In the genomic region with DNA sequence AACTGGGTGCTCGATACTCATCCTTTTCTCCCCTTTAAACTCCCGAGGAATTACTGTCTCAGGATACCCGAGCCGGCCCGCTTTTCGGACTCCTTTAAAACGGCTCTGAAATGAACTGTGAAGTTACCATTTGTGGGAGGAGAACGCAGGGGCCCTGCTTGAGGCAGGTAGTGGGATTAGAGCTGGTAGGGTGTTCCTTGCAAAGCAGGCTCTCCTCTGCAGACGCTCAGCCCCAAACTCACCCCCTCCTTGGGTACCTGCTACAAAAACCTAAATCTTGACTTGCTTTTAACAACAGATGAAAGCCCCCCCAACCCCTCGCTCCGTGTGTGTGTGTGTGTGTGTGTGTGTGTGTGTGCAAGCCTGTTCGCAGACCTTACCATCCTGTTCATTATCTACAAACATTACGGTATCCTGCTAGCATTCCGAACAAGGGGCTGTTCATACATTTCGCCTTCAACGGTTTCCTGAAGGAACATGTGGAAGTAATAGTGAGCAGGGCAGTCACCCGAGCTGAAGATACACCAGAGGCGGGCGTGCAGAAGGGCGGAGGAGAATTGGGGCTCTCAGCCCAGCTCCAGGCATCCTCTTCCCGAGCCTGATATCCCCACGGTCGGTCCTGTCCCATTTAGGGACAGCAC, we compare ENCODE assay signal across 8 mouse cellular contexts. TPM values are rescaled to one million over a fixed set of nuclear protein-coding genes. Genes with fewer than 3 reads are reported as not detected.
A peak's percentile ranks its signal among the peaks of the same experiment; 100 is the strongest.
DNase-seq lines count a peak whose midpoint lies in the region; ATAC-seq and TF ChIP-seq lines count a peak whose summit lies in the region.

No protein-coding gene starts in this region.

- H3K9ac ChIP-seq in heart, postnatal 0 days (replicated peaks; ENCODE audit: low read depth, low read length), result no peak overlapping the region
- H3K9ac ChIP-seq in midbrain, embryonic 13.5 days (replicated peaks), result no peak overlapping the region

- intact Hi-C loops in heart, postnatal 25 days (cut with DNase I), result loop anchor here (10.0 kb wide), 3 partner anchors 446 to 1086 kb away; a partner anchor contains a TSS

- peak; percentile 77 for DNase-seq in heart, embryonic 10.5 days (ENCODE audit: low spot score)
- no peak for DNase-seq in heart, postnatal 25 days (ENCODE audit: low spot score)
- DNase-seq in embryo, embryonic 11.5 days (ENCODE audit: low read depth, low spot score), result peak; percentile 62
- no peak for DNase-seq in heart, postnatal 0 days (ENCODE audit: low spot score)
- DNase-seq in adipocyte (ENCODE audit: low spot score), result no peak
- no peak for DNase-seq in adrenal gland, adult 2 months

- no peak for TF ChIP-seq CTCF in heart, postnatal 0 days (IDR thresholded peaks at IDR 0.05; ENCODE audit: low read depth)

- H3K36me3 ChIP-seq in heart, embryonic 10.5 days, result no peaks in the 10 kb centered on the region
- no peaks in the 10 kb centered on the region for H3K36me3 ChIP-seq in heart, postnatal 0 days (replicated peaks; ENCODE audit: control insufficient read depth, insufficient read depth, low read length)
- no peaks in the 10 kb centered on the region for H3K36me3 ChIP-seq in midbrain, embryonic 13.5 days

- H3K4me1 ChIP-seq in heart, embryonic 10.5 days, result peaks cover 62% of the 10 kb centered on the region
- H3K4me1 ChIP-seq in heart, postnatal 0 days (ENCODE audit: control insufficient read depth, insufficient read depth), result peaks cover 5% of the 10 kb centered on the region
- H3K4me1 ChIP-seq in midbrain, embryonic 13.5 days (replicated peaks), result peaks cover 53% of the 10 kb centered on the region

- peaks cover 97% of the 10 kb centered on the region for H3K27me3 ChIP-seq in heart, embryonic 10.5 days (ENCODE audit: insufficient read depth, poor library complexity, severe bottlenecking)
- peaks cover 96% of the 10 kb centered on the region for H3K27me3 ChIP-seq in heart, postnatal 0 days (ENCODE audit: control insufficient read depth, insufficient read depth, low read length)
- peaks cover 98% of the 10 kb centered on the region for H3K27me3 ChIP-seq in midbrain, embryonic 13.5 days

- H3K4me3 ChIP-seq in heart, embryonic 10.5 days, result peak overlapping the region; percentile 72
- H3K4me3 ChIP-seq in heart, postnatal 0 days (ENCODE audit: low read depth, low read length), result peak overlapping the region; percentile 48
- H3K4me3 ChIP-seq in midbrain, embryonic 13.5 days (replicated peaks), result 0 out of 2 replicates have a peak overlapping the region, but pooled peaks have one; percentile 15

- H3K4me2 ChIP-seq in heart, postnatal 0 days (ENCODE audit: low read depth, low read length), result peak overlapping the region; percentile 48
- H3K4me2 ChIP-seq in midbrain, embryonic 13.5 days (replicated peaks), result peak overlapping the region; percentile 35

- ATAC-seq in heart, postnatal 0 days (ENCODE audit: insufficient read depth, low read depth), result no peak
- no peak for ATAC-seq in midbrain, embryonic 13.5 days
- no peak for ATAC-seq in erythroid progenitor cell, adult 5-6 weeks (replicated peaks; ENCODE audit: low FRiP score, poor library complexity, severe bottlenecking)

- no peaks in the 10 kb centered on the region for H3K9me3 ChIP-seq in heart, embryonic 10.5 days
- no peaks in the 10 kb centered on the region for H3K9me3 ChIP-seq in heart, postnatal 0 days (replicated peaks; ENCODE audit: control insufficient read depth, low read length)
- H3K9me3 ChIP-seq in midbrain, embryonic 13.5 days, result no peaks in the 10 kb centered on the region

- TF ChIP-seq EP300 in heart, postnatal 0 days (IDR thresholded peaks at IDR 0.05; ENCODE audit: low read depth), result no peak

- WGBS in heart, embryonic 10.5 days, result 1% methylated on average over 23 of the region's 23 CpGs
- 3% methylated on average over 23 of the region's 23 CpGs for WGBS in heart, postnatal 0 days
- under 1% methylated on average over 23 of the region's 23 CpGs for WGBS in midbrain, embryonic 13.5 days

- H3K27ac ChIP-seq in heart, embryonic 10.5 days, result peak overlapping the region; percentile 79
- peak overlapping the region; percentile 28; the same call in 1 of the 2 replicates for H3K27ac ChIP-seq in heart, postnatal 0 days (ENCODE audit: low read depth)
- H3K27ac ChIP-seq in midbrain, embryonic 13.5 days, result no peak overlapping the region

RNA-seq across cellular contexts. Expression of a gene that starts 1.6 kb away (rescaled TPM):
- polyA plus RNA-seq in heart, embryonic 10.5 days (2016; fragmentation: Nextera tagmentation; extraction: Ambion mirVana), result 23.8 and 37.4 TPM in 2 replicates
- total RNA-seq in heart, postnatal 25 days (2021), result 10 to 100 TPM; 31.8 to 32.3 TPM
- 25.3 and 27.4 TPM in 2 replicates for total RNA-seq in heart, postnatal 0 days (2014; rRNA removed; ENCODE audit: low replicate concordance)
- polyA plus RNA-seq in heart, postnatal 0 days (2015; fragmentation: Nextera tagmentation; extraction: Ambion mirVana), result 5.3 and 6.1 TPM in 2 replicates
- 4.2 and 5.2 TPM in 2 replicates for polyA plus RNA-seq in midbrain, embryonic 13.5 days (2015; fragmentation: Nextera tagmentation; extraction: Ambion mirVana)
- total RNA-seq in erythroid progenitor cell, adult 5-6 weeks (2015; ENCODE audit: low replicate concordance), result 0.42 TPM in 1 of 2 replicates, not detected in the other
- total RNA-seq in erythroid progenitor cell, adult 5-6 weeks (2017; ENCODE audit: low replicate concordance), result 0.26 TPM in 1 of 2 replicates, not detected in the other
- total RNA-seq in adrenal gland, adult 2 months (2021), result 10 to 100 TPM; 30.2 to 41.5 TPM
- polyA plus RNA-seq in adrenal gland, adult 2 months (2012; rRNA removed), result 4.5 and 5.0 TPM in 2 replicates

Comparison
In these comparisons a context has a peak if more than half of its experiments do, and no peak if none do; other contexts are left out.
1. DNase-seq: peak in heart, embryonic 10.5 days (single experiment) and embryo, embryonic 11.5 days (single experiment); none in heart, postnatal 25 days (single experiment), heart, postnatal 0 days (single experiment), adipocyte (single experiment) and adrenal gland, adult 2 months (single experiment).
2. H3K4me3 ChIP-seq: peak in every context shown above with its lines; median percentile 72 in heart, embryonic 10.5 days; 48 in heart, postnatal 0 days; 15 in midbrain, embryonic 13.5 days.
3. RNA of a gene that starts 1.6 kb away (total RNA-seq): 30.2 to 41.5 TPM in adrenal gland, adult 2 months, 31.8 to 32.3 TPM in heart, postnatal 25 days and 25.3 to 27.4 TPM in heart, postnatal 0 days; 0.26 to 0.42 TPM in erythroid progenitor cell, adult 5-6 weeks; every median in the first group is over 10 times any median in the second.